Mouse (Mus musculus) G1E (cell line): ENCODE data around the gene Abcc1. TPM values are rescaled to one million over a fixed set of nuclear protein-coding genes. Genes with fewer than 3 reads are reported as not detected.

Source experiments
- ATAC-seq: 2 replicates; pipeline ENCODE4 v1.8.0; 2016; ENCODE audit warnings: mild to moderate bottlenecking; ENCODE audit not compliant: insufficient number of reproducible peaks, poor library complexity, low FRiP score, severe bottlenecking; ENCODE audit errors: extremely low read depth
- DNase-seq: peaks from one replicate; pipeline ENCODE4 v3.0.0; 2012; ENCODE audit warnings: low spot score
- H3K27me3 ChIP-seq: 2 replicates; pipeline ENCODE4 v1.6.1; 2012; ENCODE audit warnings: mild to moderate bottlenecking, low read length, inconsistent platforms; ENCODE audit not compliant: insufficient read depth
- H3K36me3 ChIP-seq: replicated peaks from 2 replicates; pipeline ENCODE3; 2012; ENCODE audit warnings: mild to moderate bottlenecking, inconsistent platforms
- H3K4me1 ChIP-seq: 2 replicates; pipeline ENCODE4 v1.6.1; 2012; ENCODE audit warnings: low read depth, low read length, inconsistent platforms, mixed read lengths; ENCODE audit not compliant: insufficient read depth
- H3K4me3 ChIP-seq: 2 replicates; pipeline ENCODE4 v1.5.1; 2012; ENCODE audit warnings: low read depth, mild to moderate bottlenecking, inconsistent platforms, low read length, moderate library complexity, mixed read lengths
- H3K9me3 ChIP-seq: replicated peaks from 2 replicates; pipeline ENCODE4 v1.6.1; 2012; ENCODE audit warnings: inconsistent platforms
- CTCF ChIP-seq: IDR thresholded peaks from 2 replicates; pipeline ENCODE4 v1.5.1; 2012; ENCODE audit warnings: low read depth, low read length, inconsistent platforms, mixed read lengths
- GATA1 ChIP-seq: IDR thresholded peaks from 2 replicates; pipeline ENCODE4 v1.6.1; 2012; ENCODE audit warnings: borderline replicate concordance, low read length, inconsistent platforms, mixed read lengths
- GATA2 ChIP-seq: IDR thresholded peaks from 2 replicates; pipeline ENCODE4 v1.6.1; 2012; ENCODE audit warnings: low read depth, low read length, inconsistent platforms, borderline replicate concordance
- POLR2AphosphoS5 ChIP-seq: IDR thresholded peaks from 2 replicates; pipeline ENCODE4 v1.6.1; 2012; ENCODE audit warnings: low read depth, low read length, inconsistent platforms; ENCODE audit not compliant: insufficient replicate concordance
- TAL1 ChIP-seq: conservative IDR thresholded peaks from 2 replicates; pipeline ENCODE4 v1.6.1; 2012; ENCODE audit warnings: low read depth, low read length, inconsistent platforms, mixed read lengths
- polyA plus RNA-seq: library from polyadenylated mRNA; stranded (reverse); fragments of >175 nt; gene quantifications from 2 replicates; pipeline ENCODE4 v1.2.3, GENCODE M21; 2012
- total RNA-seq, 2 experiments: library from RNA; stranded (forward) in 1 of 2; stranded (reverse) in 1 of 2; fragments of 200-1000 nt in 1 of 2; fragments of >200 nt in 1 of 2; fragmentation: Nextera tagmentation in 1 of 2; gene quantifications; 2 replicates each; pipeline ENCODE4 v1.2.3; 2014 to 2017

The Abcc1 gene
- total and polyA plus RNA-seq, 3 experiments, result 5.1 to 69.5 (median 36.8) TPM

DNA sequence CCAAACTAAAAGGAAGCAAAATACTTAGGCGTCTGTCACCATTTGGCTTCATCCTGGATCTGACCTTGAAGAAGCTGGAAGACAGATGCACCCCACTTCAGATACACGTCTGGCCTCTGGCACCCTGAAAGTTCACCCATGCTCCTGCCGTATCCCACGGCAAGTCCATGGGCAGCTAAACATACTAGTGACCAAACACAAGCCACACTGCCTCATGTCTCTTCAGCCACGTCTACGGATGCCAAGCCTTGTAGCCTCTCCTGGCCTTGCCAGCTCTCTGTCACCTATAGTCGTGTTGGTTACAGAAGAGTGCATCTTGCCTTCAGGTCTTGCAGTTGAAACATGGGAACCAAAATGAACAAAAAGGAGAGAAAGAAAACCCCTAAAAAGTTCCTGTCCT, 112.3 kb downstream of the Abcc1 start:
- H3K27me3 ChIP-seq, result no peaks in the 10 kb centered on the region
- H3K4me1 ChIP-seq, result no peaks in the 10 kb centered on the region
- TF ChIP-seq CTCF, result no peak
- no peak for TF ChIP-seq POLR2AphosphoS5
- no peak for TF ChIP-seq TAL1
- no peak for TF ChIP-seq GATA1
- TF ChIP-seq GATA2, result no peak
- H3K4me3 ChIP-seq, result no peak overlapping the region
- no peaks in the 10 kb centered on the region for H3K9me3 ChIP-seq
- DNase-seq, result no peak
- ATAC-seq, result no peak
- H3K36me3 ChIP-seq, result peaks cover 71% of the 10 kb centered on the region

DNA sequence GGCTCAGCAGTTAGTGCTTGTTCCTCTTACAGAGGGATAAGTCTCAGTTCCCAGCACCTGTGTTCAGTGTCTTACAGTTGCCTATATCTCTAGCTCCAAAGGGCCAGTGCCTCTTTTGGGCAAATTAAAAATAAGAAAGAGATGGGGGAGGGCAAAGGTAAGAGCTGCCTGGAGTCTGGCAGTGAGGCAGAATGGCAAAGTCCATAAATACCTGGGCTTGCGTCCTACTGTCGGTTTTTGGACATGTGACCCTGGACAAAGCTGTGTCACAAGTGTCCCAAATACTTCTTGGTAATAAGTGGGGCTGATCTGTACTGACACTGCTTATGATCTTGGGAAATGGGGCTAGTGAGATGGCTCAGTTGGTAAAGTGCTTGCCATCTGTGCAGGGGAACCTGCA, 113.6 kb downstream of the Abcc1 start:
- H3K9me3 ChIP-seq, result no peaks in the 10 kb centered on the region
- DNase-seq (no peak), ATAC-seq (no peak)
- no peak for TF ChIP-seq TAL1
- TF ChIP-seq GATA1, result no peak
- TF ChIP-seq GATA2, result no peak
- no peak for TF ChIP-seq CTCF
- no peak for TF ChIP-seq POLR2AphosphoS5
- no peak overlapping the region for H3K4me3 ChIP-seq
- H3K27me3 ChIP-seq, result no peaks in the 10 kb centered on the region
- peaks cover 58% of the 10 kb centered on the region for H3K36me3 ChIP-seq
- H3K4me1 ChIP-seq, result no peaks in the 10 kb centered on the region

GRCm38 (mm10) chr16:14476056-14476455, 114.7 kb downstream of the Abcc1 start:
- no peak for ATAC-seq
- no peak overlapping the region for H3K4me3 ChIP-seq
- H3K36me3 ChIP-seq, result peaks cover 47% of the 10 kb centered on the region
- no peak for DNase-seq
- TF ChIP-seq POLR2AphosphoS5 (no peak), TAL1 (no peak), CTCF (no peak), GATA2 (no peak), GATA1 (no peak)
- H3K4me1 ChIP-seq, result no peaks in the 10 kb centered on the region
- H3K9me3 ChIP-seq, result peaks cover 7% of the 10 kb centered on the region
- no peaks in the 10 kb centered on the region for H3K27me3 ChIP-seq

DNA sequence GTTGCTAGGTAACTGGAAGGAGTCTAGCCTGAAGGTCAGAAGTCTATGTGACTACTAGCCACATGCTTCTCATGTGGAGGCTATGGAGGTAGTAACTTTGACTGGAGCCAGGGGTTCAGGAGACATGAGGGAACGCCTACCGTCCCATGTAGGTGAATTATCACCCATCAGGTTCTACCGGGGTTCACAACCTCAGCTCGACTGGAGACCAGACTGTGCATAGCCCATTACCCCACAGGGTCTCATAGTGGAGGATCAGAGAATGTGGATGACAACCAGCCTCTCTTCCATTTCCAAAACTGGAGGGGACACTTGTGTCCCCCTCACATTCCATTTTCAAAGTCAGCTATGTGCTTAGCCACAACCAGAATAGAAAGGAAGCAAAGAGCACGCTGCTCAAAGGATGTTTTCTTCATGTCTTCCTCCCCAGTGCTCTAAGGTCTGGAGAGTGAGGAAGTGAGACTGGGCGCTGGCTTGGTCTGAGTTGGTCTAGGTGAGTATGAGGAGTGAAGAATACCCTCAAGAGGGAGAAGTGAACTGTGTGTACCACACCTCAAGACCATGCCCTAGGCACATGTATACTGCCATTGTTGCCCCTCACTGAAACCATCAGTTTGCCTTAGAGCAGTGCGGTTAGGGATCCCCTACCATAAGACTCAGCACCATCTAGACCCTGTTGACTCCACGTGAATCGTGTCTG, 115.5 kb downstream of the Abcc1 start:
- Histone ChIP-seq H3K9me3 (peaks cover 9% of the 10 kb centered on the region), H3K27me3 (no peaks in the 10 kb centered on the region), H3K36me3 (peaks cover 39% of the 10 kb centered on the region), H3K4me1 (no peaks in the 10 kb centered on the region), H3K4me3 (no peak overlapping the region)
- TF ChIP-seq TAL1, result no peak
- TF ChIP-seq POLR2AphosphoS5, result no peak
- no peak for TF ChIP-seq CTCF
- TF ChIP-seq GATA1, result no peak
- TF ChIP-seq GATA2, result no peak
- DNase-seq (no peak), ATAC-seq (no peak)

GRCm38 (mm10) chr16:14477510-14478300, 116.3 kb downstream of the Abcc1 start:
- Histone ChIP-seq H3K27me3 (no peaks in the 10 kb centered on the region), H3K4me3 (no peak overlapping the region), H3K9me3 (peaks cover 9% of the 10 kb centered on the region), H3K4me1 (no peaks in the 10 kb centered on the region), H3K36me3 (peaks cover 31% of the 10 kb centered on the region)
- no peak for DNase-seq
- ATAC-seq, result no peak
- TF ChIP-seq POLR2AphosphoS5 (no peak), GATA1 (no peak), GATA2 (no peak), CTCF (no peak), TAL1 (no peak)

DNA sequence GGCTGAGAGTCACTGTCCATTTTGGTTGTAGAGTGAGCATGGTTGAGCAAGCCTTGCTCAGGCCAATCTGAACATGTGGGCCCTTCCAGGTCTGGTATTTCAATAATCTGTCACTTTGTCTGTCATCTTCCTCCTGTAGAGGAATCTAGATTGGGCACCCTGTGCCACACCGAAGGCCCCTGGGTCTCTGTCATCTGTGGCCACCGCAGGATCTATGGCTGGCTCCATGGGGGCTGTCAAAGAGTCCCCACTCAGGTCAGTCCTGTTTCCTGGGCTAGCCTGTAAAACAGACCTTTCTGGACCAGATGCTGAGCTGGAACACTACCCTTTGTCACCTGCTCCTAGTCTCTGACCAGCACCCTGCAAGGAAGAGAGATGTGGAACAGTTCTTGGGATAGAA, 118.3 kb downstream of the Abcc1 start:
- no peak overlapping the region for H3K4me3 ChIP-seq
- DNase-seq (no peak), ATAC-seq (no peak)
- no peaks in the 10 kb centered on the region for H3K27me3 ChIP-seq
- H3K4me1 ChIP-seq, result no peaks in the 10 kb centered on the region
- H3K9me3 ChIP-seq, result peaks cover 9% of the 10 kb centered on the region
- peaks cover 12% of the 10 kb centered on the region for H3K36me3 ChIP-seq
- TF ChIP-seq CTCF (no peak), POLR2AphosphoS5 (no peak), GATA2 (no peak), TAL1 (no peak), GATA1 (no peak)
